Mouse (Mus musculus): ENCODE data around the gene Cxcr5. TPM values are rescaled to one million over a fixed set of nuclear protein-coding genes. Genes with fewer than 3 reads are reported as not detected.

The Cxcr5 gene
- polyA plus RNA-seq, 1 experiment from 2014 or later, result not detected

DNA sequence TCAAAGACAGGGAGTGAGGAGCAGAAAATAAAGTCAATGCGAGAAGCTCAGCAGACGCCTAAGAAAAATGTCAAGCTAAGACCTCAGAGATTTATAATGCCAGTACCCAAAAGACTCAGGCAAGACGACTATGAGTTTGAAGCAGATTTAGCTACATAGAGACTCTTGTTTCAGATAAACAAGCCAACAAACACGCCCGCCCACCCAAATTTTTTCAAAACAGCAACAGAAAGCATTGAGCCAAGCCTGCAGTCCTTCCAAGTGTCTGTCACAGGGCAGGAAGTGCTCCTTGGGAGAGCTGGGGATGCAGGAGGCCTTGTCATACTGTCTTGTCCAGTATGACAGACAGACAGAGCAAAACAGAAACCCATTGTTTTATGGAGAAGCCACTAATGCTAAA, 38.0 kb downstream of the Cxcr5 start:
- no peak for DNase-seq (ENCODE audit: low spot score)
- Histone ChIP-seq H3K36me3 (no peaks in the 10 kb centered on the region), H3K27me3 (ENCODE audit: insufficient read depth, poor library complexity, severe bottlenecking) (no peaks in the 10 kb centered on the region), H3K9me3 (no peaks in the 10 kb centered on the region), H3K4me3 (no peak overlapping the region), H3K27ac (no peak overlapping the region), H3K4me1 (replicated peaks) (no peaks in the 10 kb centered on the region)
- WGBS, result 83% methylated on average over 5 of the region's 5 CpGs

DNA sequence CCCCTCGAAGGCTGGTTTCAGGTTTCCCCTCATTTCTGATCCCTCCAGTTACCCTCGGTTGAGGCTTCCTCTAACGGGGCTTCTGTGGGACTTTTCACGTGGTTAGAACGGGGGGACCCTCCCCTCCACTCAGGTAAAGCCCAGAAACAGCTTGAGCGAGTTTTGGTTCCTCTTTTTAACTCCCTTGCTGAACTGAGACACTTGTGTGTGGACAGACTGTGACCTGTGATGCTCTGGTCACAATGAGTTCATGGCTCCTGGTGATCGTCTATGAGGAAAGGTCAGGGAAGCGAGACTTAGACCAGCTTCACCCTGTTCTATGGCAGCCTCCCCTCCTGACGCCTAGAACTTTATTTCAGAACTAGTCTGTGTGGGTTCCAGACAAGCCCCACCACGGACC, 39.8 kb downstream of the Cxcr5 start:
- no peak overlapping the region for H3K4me3 ChIP-seq
- no peak for DNase-seq (ENCODE audit: low spot score)
- H3K4me1 ChIP-seq (replicated peaks), result no peaks in the 10 kb centered on the region
- H3K27me3 ChIP-seq (ENCODE audit: insufficient read depth, poor library complexity, severe bottlenecking), result no peaks in the 10 kb centered on the region
- WGBS, result 81% methylated on average over 10 of the region's 10 CpGs
- H3K36me3 ChIP-seq, result no peaks in the 10 kb centered on the region
- H3K9me3 ChIP-seq, result no peaks in the 10 kb centered on the region
- H3K27ac ChIP-seq, result no peak overlapping the region

DNA sequence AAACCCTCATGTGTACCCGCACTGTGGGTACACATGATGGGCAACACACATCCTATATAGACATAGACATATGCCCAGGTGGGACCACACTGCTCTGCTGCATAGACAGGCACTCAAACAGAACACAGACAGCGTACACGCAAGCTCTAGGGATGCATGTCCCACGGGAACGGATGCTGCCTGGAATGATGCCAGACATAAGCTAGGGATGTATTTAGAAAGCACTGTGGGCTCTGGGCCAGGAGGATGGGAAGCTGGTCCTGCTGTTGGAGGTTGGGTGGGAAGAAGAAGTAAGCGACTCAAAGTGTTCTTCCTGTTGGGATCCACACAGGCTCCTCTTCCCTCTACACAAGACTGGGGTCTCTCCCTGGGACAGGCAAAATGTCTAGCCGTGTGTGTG, 43.6 kb downstream of the Cxcr5 start:
- no peak for DNase-seq (ENCODE audit: low spot score)
- H3K36me3 ChIP-seq, result no peaks in the 10 kb centered on the region
- H3K4me1 ChIP-seq (replicated peaks), result 0 out of 2 replicates have a peak, but pooled peaks cover 3% of the 10 kb centered on the region
- H3K27me3 ChIP-seq (ENCODE audit: insufficient read depth, poor library complexity, severe bottlenecking), result no peaks in the 10 kb centered on the region
- no peaks in the 10 kb centered on the region for H3K9me3 ChIP-seq
- H3K27ac ChIP-seq, result no peak overlapping the region
- 86% methylated on average over 7 of the region's 7 CpGs for WGBS
- no peak overlapping the region for H3K4me3 ChIP-seq

DNA sequence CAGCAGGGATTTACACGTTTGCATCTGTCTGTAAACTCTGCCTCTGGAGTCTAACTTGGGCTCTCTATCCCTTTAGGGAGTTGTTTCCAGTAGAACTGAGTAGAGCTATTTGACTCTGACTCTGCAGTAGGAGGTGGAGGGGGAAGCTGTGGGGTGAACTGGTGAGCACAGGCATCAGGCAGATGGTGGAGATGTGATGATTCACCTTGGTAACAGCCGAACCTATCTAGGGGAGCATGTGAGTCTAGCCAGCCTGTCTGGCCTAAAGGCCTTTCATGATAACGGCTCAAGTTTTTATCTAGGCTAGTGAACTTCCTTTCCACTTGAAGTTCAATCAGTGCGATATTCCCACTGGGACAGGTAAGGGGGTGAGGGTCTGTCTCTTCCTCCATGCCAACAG, 44.3 kb downstream of the Cxcr5 start:
- H3K27ac ChIP-seq, result no peak overlapping the region
- no peaks in the 10 kb centered on the region for H3K36me3 ChIP-seq
- no peaks in the 10 kb centered on the region for H3K9me3 ChIP-seq
- H3K4me1 ChIP-seq (replicated peaks), result 0 out of 2 replicates have a peak, but pooled peaks cover 3% of the 10 kb centered on the region
- no peak for DNase-seq (ENCODE audit: low spot score)
- H3K27me3 ChIP-seq (ENCODE audit: insufficient read depth, poor library complexity, severe bottlenecking), result no peaks in the 10 kb centered on the region
- WGBS, result 73% methylated on average over 4 of the region's 4 CpGs
- H3K4me3 ChIP-seq, result no peak overlapping the region

DNA sequence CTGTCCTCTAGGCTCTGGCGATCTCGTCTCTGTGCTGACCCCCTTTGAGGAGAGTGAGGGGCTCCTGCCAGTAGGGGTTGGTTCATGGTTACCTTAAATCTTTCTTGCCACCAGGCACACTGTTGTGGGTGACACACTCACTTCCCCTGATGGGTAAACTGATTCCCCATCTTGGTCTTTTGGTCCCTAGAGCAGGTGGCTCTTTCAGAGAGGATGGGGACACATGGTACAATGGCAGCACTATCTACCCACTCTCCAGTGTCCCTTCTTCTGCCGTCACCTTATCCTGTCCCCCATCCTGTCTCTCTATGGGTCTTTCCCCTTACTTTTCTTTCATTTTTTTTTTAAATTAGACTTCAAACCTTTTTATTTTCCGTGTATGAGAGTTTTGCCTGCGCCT, 45.8 kb downstream of the Cxcr5 start:
- Histone ChIP-seq H3K27me3 (ENCODE audit: insufficient read depth, poor library complexity, severe bottlenecking) (no peaks in the 10 kb centered on the region), H3K27ac (no peak overlapping the region), H3K36me3 (no peaks in the 10 kb centered on the region), H3K4me1 (replicated peaks) (peaks cover 6% of the 10 kb centered on the region; the same call in 1 of the 2 replicates), H3K9me3 (no peaks in the 10 kb centered on the region), H3K4me3 (no peak overlapping the region)
- DNase-seq (ENCODE audit: low spot score), result no peak
- 89% methylated on average over 5 of the region's 5 CpGs for WGBS

DNA sequence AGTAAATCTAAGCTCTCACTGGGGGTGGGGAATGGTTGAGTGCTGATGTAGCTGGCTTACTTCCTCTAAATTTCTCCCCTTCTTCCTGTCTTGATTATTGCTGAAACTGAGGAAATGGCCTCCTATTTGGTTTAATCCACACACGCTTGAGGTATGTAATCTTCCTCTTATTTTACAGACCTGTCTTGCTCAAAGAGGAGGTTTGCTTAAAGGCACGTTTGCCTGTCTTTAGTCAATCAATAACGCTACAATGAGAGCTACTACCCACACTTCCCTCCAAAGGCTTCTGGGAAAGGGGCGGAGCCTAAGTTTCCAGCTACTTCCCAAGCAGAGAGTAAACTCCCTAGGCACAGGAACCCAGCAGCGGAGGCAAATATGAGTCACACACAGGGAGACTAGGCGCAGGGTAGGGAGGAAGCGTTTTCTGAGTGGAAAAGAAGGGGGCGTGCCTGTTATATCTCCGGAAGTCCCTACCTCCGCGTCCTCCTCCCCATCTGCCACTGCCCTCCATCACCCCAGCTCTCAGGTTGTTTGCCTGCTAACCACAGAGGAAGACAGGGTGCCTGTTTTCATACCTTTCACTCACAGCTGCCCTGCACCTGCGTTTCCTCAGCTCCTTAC, 46.4 kb downstream of the Cxcr5 start:
- peaks cover 12% of the 10 kb centered on the region; the same call in 1 of the 2 replicates for H3K4me1 ChIP-seq (replicated peaks)
- no peak overlapping the region for H3K27ac ChIP-seq
- 0 out of 2 replicates have a peak, but pooled peaks cover 4% of the 10 kb centered on the region for H3K27me3 ChIP-seq (ENCODE audit: insufficient read depth, poor library complexity, severe bottlenecking)
- DNase-seq (ENCODE audit: low spot score), result no peak
- H3K36me3 ChIP-seq, result no peaks in the 10 kb centered on the region
- WGBS, result 76% methylated on average over 12 of the region's 12 CpGs
- H3K4me3 ChIP-seq, result no peak overlapping the region
- no peaks in the 10 kb centered on the region for H3K9me3 ChIP-seq

DNA sequence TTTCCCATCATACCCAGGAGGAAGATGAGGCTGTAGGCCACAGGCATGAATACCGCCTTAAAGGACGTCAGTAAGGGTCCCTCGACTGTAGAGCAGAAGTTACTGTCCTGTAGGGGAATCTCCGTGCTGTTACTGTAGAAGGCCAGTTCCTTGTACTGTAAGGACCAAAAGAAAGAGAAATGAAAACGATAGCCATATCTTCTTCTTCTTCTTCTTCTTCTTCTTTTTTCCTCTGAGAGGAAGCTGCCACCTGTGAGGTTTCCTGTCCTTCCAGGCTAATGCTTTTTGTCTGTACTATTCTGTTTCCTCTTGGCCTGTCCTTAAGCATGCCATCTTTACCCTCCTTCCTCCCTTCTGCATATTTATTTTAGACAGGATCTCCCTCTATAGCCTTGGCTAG, 47.5 kb downstream of the Cxcr5 start:
- H3K4me1 ChIP-seq (replicated peaks), result peaks cover 22% of the 10 kb centered on the region
- DNase-seq (ENCODE audit: low spot score), result no peak
- H3K9me3 ChIP-seq, result no peaks in the 10 kb centered on the region
- WGBS, result 90% methylated on average over 5 of the region's 5 CpGs
- H3K27me3 ChIP-seq (ENCODE audit: insufficient read depth, poor library complexity, severe bottlenecking), result peaks cover 9% of the 10 kb centered on the region
- no peak overlapping the region for H3K27ac ChIP-seq
- no peak overlapping the region for H3K4me3 ChIP-seq
- H3K36me3 ChIP-seq, result peaks cover 3% of the 10 kb centered on the region

DNA sequence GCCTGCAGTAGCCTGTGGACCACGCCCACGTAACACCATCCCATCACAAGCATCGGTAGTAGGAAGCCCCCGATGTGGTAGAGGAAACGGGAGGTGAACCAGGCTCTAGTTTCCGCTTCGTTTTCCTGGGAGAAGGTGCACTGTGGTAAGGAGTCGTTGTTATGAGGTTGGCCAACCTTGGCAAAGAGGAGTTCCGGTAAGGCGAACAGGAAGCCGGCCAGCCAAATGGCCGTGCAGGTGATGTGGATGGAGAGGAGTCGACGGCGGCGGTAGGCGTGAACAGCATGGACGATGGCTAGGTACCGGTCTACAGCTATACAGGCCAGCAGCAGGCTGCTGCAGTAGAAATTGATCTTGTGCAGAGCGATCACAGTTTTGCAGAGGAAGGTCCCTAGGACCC, 48.1 kb downstream of the Cxcr5 start:
- Histone ChIP-seq H3K36me3 (peaks cover 8% of the 10 kb centered on the region), H3K27me3 (ENCODE audit: insufficient read depth, poor library complexity, severe bottlenecking) (peaks cover 14% of the 10 kb centered on the region), H3K9me3 (no peaks in the 10 kb centered on the region), H3K4me1 (replicated peaks) (peaks cover 27% of the 10 kb centered on the region), H3K4me3 (no peak overlapping the region), H3K27ac (no peak overlapping the region)
- WGBS, result 79% methylated on average over 20 of the region's 20 CpGs
- no peak for DNase-seq (ENCODE audit: low spot score)

DNA sequence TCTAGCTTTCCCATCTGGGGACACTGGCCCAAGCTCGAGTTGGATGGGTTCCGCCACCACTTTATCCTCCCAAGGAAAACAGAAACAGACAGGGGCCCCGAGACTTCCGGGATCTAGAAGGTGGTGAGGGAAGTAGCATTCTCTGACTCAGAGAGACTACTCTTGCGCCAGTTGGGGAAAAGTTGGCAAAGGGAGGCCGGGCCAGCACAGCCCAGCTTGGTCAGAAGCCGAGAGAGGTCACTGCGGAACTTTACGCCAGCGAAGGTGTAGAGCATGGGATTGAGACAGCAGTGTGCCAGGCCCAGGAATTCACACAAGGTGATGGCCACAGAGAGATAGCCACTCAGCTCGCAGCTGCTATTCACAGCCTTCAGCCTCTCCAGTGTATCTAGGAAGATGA, 48.6 kb downstream of the Cxcr5 start:
- 91% methylated on average over 11 of the region's 11 CpGs for WGBS
- Histone ChIP-seq H3K27me3 (ENCODE audit: insufficient read depth, poor library complexity, severe bottlenecking) (peaks cover 17% of the 10 kb centered on the region), H3K4me3 (no peak overlapping the region), H3K27ac (no peak overlapping the region), H3K36me3 (peaks cover 13% of the 10 kb centered on the region), H3K4me1 (replicated peaks) (peaks cover 29% of the 10 kb centered on the region), H3K9me3 (no peaks in the 10 kb centered on the region)
- DNase-seq (ENCODE audit: low spot score), result no peak

DNA sequence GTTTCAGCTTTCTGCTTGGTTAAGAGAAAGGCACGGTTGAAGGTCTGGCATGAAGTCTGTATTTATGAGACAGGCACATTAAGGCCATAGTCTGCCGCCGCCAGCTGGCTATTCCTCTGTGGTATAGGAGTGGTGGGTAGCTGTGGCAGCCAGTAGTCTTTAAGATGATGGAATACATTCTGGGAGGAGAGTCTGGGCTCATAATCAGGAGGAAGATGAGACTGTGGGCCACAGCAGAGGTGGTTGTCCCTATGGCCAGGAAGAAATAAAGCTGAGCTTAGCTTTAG, 49.0 kb downstream of the Cxcr5 start:
- Histone ChIP-seq H3K4me1 (replicated peaks) (peaks cover 29% of the 10 kb centered on the region), H3K27ac (no peak overlapping the region), H3K27me3 (ENCODE audit: insufficient read depth, poor library complexity, severe bottlenecking) (peaks cover 17% of the 10 kb centered on the region), H3K36me3 (peaks cover 18% of the 10 kb centered on the region), H3K4me3 (no peak overlapping the region), H3K9me3 (no peaks in the 10 kb centered on the region)
- no peak for DNase-seq (ENCODE audit: low spot score)
- WGBS, result 94% methylated on average over 3 of the region's 3 CpGs

DNA sequence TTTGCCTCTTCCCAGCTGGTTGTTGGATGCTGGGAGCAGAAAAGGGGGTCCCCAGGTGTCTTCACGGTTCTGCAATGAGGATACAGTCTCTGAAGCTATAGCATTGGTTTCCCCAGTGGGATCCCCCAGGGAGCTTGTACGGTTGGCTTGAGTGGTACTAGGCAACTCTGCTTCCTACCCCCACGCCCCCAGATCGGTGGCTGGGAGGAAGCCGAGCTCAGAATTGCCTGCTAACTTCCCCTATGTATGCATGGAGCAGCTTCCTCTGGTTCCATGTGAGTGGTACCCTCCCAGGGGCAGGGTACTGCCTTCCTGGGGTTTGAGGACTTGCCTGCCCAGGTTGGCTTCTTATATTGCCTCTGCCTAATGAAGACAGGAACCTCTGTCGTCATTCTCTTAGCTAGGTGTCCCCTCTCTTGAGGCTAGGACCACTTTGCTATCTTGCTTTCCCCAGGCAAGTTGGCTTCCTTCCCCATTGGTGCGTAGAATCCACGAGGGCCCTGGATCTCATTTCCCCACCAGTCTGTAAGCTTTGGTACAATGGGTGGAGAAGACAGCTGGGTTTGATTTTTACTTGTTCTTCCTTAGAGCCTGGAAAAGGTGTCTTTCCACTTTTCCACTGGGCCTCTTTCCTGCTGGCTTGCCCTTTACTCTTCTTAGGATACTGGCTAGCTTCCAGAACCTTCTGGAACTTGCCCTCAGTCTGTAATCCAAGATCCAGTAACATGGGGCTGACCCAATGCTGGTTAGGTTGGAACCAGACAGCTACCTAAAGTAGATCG, 49.6 kb downstream of the Cxcr5 start:
- Histone ChIP-seq H3K4me1 (replicated peaks) (peaks cover 29% of the 10 kb centered on the region), H3K9me3 (no peaks in the 10 kb centered on the region), H3K36me3 (peaks cover 23% of the 10 kb centered on the region), H3K27ac (no peak overlapping the region), H3K4me3 (no peak overlapping the region), H3K27me3 (ENCODE audit: insufficient read depth, poor library complexity, severe bottlenecking) (peaks cover 17% of the 10 kb centered on the region)
- no peak for DNase-seq (ENCODE audit: low spot score)
- WGBS, result 81% methylated on average over 9 of the region's 9 CpGs

DNA sequence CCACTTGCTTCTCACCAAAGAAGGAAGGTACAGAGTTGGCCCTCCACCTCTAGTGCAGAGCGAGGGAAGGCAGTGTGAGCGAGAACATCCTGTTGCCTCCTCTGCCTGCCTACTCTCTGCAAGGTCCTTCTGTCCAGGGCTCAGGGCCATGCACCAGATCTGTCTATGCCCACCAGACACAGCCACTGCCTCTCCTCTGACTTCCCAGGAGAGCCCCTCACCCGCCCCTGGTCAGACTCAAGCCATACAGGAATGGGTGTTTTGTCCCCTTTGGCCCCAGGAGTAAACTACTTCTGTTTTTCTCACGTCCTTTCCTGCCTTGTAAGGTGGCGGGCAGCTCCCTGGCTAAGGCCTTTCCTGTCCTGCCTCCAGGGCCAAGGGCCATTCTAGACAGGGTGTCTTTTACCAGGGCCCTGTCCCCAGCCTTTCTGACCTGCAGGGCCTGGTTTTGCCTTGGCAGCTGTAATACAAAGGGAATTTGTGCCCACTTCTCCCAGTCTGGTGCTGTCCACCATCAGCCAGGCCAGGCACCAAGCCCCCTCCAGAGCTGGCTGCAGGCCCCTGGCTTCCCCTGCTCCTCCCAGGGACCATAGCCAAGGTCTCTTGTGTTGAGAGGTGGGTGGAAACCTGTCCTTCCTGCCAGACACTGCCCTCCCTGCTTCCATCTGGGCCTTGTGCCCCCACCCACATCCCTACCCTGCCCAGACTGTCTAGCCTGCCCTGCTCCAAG, 50.6 kb downstream of the Cxcr5 start:
- no peak for DNase-seq (ENCODE audit: low spot score)
- peaks cover 17% of the 10 kb centered on the region for H3K27me3 ChIP-seq (ENCODE audit: insufficient read depth, poor library complexity, severe bottlenecking)
- H3K4me3 ChIP-seq, result no peak overlapping the region
- H3K9me3 ChIP-seq, result no peaks in the 10 kb centered on the region
- WGBS, result 68% methylated on average over 5 of the region's 5 CpGs
- H3K27ac ChIP-seq, result peak overlapping the region; percentile 3; the same call in 1 of the 2 replicates
- peaks cover 34% of the 10 kb centered on the region for H3K36me3 ChIP-seq
- H3K4me1 ChIP-seq (replicated peaks), result peaks cover 31% of the 10 kb centered on the region

DNA sequence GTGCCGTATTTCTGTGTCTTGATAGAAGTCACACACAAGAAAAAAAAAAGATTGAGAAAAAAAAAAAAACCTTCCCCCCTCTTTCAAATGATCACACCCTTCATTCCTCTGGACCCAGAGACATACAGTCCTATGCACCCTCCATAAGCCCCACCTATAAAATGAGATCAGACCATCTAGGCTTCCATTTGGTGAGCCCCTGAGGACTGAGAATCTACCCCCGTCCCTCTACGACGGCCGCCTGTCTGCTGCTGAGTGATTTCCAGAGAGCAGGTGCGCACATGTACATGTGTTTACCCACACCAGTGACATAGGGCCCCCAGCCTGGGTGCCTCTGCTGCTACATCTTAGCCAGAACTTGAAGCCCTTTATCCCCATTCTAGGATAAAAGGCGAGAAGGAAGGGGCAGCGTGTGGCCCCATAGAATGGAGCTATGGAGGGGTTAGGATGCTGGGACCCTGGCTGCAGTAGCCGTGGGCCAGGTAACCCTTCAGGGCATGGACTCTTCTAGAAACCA, 51.3 kb downstream of the Cxcr5 start:
- 37% methylated on average over 9 of the region's 9 CpGs for WGBS
- Histone ChIP-seq H3K27me3 (ENCODE audit: insufficient read depth, poor library complexity, severe bottlenecking) (peaks cover 17% of the 10 kb centered on the region), H3K4me3 (peak overlapping the region; percentile 53; the same call in 1 of the 2 replicates), H3K4me1 (replicated peaks) (peaks cover 37% of the 10 kb centered on the region), H3K36me3 (peaks cover 40% of the 10 kb centered on the region), H3K9me3 (no peaks in the 10 kb centered on the region), H3K27ac (peak overlapping the region; percentile 3; the same call in 1 of the 2 replicates)
- DNase-seq (ENCODE audit: low spot score), result no peak

Measured in hindbrain, embryonic 10.5 days (tissue).